Mouse (Mus musculus): ENCODE measurements around the gene Spin1.

DNA sequence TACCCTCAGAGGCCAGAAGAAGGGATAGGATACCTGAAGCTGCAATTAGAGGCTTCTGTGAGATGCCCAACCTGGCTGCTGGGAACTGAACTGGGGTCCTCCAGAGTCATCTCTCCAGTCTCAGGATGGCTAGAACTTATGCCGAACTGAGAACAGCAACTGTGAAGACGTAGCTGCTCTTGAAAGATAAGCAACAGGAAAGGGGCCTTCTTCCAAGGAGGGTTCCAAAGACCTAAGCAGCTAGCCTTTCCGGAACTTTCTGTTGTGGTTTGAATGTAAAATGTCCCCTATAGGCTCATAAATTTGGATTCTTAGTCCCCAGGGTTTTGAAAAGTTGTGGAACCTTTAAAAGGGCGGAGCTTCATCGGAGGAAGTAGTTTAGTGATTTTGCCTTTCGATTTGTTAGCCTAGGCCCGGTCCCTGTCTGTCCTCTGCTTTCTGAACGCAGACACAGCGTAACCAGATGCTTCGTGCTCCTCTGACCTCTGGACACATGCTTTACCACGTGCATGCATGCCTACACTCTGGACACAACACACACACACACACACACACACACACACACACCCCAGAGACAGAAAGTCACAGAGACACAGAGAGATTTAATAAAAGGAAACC, 29.5 kb upstream of the Spin1 start:
- TF ChIP-seq CTCF (IDR thresholded peaks at IDR 0.05; ENCODE audit: control insufficient read depth, insufficient read depth, insufficient read length) (no peak), MAX (IDR thresholded peaks at IDR 0.05) (no peak), MYOD1 (IDR thresholded peaks at IDR 0.05; ENCODE audit: control insufficient read depth, insufficient read length, low read depth) (no peak), CEBPB (IDR thresholded peaks at IDR 0.05; ENCODE audit: low read depth) (no peak), MYOG (IDR thresholded peaks at IDR 0.05; ENCODE audit: control insufficient read depth, extremely low read depth, insufficient read length) (no peak), USF1 (IDR thresholded peaks at IDR 0.05; ENCODE audit: low read depth) (no peak), FOSL1 (IDR thresholded peaks at IDR 0.05; ENCODE audit: insufficient read depth, low read length, poor library complexity, severe bottlenecking) (no peak)
